Mouse (Mus musculus) left cerebral cortex, adult 18-20 months (tissue): ENCODE measurements around the gene Smyd3. TPM values are rescaled to one million over a fixed set of nuclear protein-coding genes. Genes with fewer than 3 reads are reported as not detected.

ENCODE experiments used
- DNase-seq, 2 experiments: peaks; one replicate each; pipeline ENCODE4 v3.0.0; 2021 to 2022; ENCODE audit warnings: low spot score in 2 of 2, mixed read lengths in 1 of 2
- total RNA-seq, 2 experiments: library from RNA; stranded (reverse); gene quantifications; 2 replicates each; pipeline ENCODE4 v1.2.3; 2021

Smyd3 gene
- total RNA-seq, 2 experiments from 2014 or later: 26.6 to 27.4 TPM

DNA sequence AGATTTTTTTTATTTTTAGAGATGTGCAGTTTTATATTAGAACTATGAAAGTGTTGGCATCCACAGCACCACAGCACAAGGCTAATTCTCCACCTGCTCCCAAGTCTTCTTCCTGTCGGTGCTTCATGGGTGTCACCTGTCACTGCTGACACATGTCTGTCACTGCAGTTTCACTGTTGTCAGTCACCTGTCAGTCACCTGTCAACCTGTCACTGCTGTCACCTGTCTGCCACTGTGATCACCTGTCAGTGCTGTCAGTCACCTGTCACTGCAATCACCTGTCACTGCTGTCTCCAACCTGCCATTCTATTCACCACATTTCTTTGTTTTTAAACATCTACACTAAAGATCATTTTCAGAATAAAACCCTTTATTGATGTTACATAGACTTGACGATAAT, 279.2 kb downstream of the Smyd3 start:
- no peak for DNase-seq

DNA sequence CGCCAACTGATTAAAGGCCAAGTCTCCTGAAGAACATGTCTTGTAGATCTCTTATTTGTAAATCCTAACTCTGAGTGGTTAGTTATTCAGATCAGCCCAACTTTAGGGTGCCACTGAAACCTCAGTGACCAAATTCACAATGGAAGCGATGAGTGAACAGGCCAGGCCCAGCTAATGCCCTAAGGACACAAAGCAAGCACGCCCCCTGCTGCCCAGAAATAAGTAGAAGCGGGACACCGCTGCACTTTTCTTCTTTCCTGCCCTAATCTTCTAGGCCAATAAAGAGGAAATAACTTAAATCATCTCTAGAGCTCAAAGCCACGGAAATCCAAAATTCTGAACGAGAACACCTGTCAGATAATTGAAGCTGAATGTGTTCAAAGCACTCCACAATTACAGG, 279.9 kb downstream of the Smyd3 start:
- no peak for DNase-seq

DNA sequence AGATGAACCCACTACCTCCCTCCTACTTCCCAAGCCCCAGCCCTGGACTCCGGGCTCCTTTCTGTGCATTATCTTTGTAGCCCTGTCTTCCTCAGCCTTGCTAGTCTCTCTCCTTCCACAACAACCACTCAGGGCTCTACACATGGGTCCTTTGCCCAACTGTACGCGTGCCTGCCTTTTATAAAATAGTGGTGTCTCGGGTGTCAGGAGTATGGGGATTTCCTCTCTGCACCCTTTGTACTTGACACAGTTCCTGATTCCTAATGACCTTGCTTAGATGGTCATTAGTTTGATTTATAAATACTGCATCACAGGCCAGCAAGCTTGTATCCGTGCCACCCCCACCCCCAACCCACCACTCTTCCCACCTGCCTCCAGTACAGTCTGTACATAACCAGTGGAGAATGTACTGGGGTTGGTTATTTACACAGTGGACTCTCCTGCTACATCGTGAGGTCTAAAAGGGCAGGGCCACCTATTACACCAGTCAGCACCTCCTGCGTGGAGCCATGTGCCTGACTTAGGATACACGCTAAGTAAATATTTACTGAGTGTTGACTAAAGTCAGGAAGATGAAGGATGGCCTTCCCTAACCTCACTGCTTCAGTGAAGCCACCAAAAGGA, 281.5 kb downstream of the Smyd3 start:
- DNase-seq: no peak

DNA sequence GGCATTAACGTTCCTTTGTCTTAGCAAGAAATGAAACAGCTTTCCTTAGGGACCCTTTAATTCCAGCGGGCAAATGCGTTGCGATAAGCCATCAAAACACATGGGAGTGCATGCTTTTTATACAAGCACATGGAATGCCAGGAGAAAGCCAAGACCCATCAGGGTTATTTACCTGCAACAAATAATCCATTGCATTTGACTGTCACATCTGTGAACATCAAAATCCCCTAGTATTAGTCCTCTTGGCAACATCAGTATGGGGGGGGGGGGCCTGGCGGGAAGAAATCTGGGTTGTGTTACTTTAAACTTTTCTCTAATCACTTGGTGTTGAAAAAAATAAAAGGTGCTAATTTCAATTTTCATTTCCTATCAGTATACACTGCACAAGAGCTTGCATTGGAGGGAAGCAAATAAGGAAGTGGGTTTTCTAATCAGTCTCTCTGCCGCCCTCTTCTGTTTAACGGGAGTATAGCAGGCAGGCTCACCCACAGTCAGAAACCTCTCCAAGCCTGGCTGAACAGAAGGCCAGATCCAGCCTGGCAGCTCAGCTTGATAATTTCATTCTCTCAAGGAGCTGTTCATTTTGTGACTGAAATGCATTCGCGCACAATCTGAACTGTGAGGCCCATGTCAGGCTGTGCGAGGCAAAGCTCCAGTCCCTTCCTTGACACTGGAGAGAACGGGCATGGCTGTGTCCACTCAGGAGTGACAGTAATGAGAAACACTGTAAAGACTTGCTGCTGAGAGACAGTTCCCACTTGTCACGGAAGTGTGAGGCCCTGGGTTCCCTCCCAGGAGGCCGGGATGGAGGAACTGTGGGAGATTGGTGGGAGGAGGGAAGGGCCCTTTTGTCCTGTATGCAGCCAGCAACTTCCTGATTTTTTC, 285.8 kb downstream of the Smyd3 start:
- DNase-seq: peak; percentile 69 to 74

DNA sequence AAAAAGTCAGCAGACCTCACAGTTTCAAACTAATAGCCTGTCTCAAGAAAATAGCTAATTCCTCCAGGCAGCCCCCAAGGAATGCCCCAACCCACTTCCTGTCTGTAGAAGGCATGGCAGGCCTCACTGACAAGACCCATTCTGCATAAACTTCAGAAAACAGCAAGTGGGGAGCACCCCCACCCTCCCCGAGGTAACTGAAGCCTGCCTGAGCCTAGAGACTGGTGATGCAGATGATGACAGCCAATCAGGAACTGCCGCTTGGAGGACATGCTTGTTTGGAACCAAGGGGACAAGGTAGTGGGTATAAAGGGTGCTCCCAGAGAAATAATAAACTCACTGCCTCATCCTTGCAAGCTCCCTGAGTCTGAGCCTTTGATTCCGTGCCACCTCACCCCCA, 288.3 kb downstream of the Smyd3 start:
- no peak for DNase-seq

DNA sequence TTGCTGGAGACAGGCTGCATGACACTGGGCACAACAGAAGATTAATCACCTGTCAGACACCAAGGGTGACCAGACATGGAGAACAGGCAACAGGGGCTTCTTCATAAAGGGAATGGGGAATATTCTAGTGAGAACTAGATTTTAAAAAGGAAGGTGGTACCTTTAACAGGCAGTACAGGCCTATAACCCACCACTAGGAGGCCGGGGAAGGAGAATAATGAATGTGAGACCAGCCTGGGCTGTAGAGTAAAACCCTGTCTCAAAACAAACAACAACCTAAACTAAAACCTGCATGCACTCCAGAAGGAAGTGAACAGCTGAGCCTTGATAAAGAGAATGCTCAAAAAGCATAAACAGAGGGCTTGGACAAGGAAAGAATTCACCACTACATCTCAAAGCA, 297.6 kb downstream of the Smyd3 start:
- DNase-seq: no peak

DNA sequence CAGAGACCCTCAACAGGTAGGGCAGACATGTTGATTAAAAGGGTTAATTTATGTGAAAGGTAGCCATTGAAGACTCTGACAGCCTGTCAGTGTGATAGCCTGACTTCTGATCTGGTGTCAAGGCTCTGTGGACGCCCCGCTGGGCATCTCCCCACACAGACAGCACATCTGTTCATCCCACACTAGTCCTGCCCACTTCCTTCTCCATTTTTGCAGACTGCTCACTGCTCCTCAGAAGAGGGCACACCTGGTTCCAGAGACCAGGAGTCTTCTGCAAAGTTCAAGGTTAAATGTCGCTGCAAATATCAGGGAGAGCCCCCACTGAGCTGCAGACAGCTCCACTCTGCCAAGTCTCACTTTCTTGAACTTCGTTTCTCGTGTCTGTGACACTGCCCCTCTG, 299.8 kb downstream of the Smyd3 start:
- no peak for DNase-seq

DNA sequence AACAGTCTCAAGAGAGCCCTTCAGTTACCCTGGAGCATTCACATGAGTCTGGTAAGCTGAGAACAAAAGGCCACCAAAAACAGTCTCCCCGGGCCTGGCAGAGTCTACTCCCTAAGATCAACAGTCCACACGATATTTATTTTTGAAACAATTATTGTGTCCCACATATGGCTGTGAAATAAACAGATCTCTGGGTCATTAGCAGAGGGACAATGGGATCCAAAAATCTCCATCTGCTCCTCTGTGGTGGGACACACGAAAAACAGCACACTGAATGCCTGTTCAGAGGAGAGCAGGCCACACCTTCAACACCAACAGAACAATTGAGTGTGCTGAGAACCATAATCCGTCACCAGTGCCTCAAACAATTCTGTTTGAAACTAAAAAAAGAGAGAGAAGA, 300.8 kb downstream of the Smyd3 start:
- no peak for DNase-seq

DNA sequence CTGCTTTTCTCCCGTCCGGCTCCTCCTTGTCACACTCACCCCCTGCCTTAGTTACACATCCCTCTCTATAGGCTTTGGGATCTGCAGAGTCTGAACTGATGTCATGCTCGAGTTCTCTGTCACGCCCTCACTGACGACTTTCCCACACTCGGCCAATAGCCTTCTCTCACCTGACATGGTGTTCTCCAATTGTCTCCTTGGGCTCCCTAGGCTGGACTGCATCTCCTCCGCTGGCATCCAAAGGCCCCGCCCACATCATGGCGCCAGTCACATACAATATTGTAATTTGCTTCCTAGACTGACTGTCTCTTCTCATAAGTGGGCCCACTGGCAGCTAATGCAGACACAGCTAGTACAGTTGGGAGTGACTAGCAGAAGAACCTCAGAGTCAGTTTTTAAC, 304.5 kb downstream of the Smyd3 start:
- no peak for DNase-seq

DNA sequence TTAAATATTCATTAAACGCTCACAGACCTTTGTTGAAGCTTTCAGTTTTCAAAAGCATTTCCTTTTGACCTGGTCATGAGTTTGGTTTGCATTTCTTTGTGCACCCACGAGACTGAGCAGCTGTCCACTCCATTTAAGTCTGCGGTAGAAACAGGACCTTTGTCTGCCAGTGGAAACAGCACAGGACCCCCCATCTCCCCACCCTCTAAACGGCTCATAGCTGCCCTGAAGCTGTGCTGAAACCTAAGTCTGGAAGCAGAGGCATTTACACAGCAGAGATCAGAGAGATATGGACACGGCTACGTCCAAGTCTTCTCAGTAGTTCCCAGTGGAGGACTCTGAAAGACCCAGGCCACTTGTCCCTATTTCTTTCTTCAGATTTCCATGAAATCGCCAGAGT, 305.5 kb downstream of the Smyd3 start:
- DNase-seq: no peak

DNA sequence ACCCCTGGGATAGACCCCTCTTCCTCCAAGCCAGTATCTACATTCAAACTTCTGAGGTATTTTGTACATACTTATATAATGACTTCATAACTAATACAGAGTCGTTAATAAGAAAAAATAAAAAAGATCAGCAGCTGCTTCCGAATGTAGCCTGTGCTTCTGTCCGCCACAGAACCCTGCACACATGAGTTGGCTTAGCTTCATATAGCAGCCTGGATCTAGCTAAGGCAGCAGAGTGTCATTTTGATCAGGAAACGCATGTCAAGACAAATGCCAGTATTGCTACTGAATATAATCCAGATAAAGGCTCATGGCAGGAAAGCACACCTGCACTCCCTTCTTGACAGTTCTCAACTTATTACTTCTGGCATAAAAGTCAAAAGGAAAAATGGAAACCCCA, 306.5 kb downstream of the Smyd3 start:
- DNase-seq: no peak

DNA sequence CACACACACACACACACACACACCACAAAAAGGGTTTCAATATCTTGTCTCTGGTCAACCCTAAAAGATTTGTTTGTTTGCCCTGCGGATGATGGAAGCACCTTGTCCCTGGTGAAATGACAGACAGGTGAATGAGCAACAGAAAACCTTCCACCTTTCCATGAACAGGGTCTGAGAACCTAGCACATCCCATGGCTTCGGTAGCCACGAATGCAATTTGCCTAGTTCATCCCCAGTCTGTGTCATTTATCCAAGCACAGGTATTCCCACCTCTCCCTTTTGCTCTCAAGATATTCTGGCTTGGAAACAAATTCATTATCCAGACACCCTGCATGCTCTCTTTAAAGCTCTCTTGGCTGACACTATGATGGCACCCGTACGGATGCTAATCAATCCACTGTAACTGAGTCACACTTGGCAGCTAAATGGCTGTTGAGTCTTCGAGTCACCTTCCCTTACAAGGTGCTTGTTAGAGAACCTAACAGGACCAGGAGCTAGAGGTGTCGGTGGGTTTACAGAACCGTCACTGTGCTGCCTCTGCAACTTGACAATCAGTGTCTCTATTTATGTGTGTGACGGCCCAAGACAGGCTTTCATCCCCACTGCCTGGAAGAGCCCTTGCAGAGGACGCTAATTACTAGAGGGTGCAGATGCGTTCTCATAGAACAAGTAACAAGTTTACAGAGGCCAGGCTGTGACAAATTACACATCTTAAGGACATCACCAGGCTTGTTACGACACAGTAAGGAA, 309.8 kb downstream of the Smyd3 start:
- DNase-seq: no peak

DNA sequence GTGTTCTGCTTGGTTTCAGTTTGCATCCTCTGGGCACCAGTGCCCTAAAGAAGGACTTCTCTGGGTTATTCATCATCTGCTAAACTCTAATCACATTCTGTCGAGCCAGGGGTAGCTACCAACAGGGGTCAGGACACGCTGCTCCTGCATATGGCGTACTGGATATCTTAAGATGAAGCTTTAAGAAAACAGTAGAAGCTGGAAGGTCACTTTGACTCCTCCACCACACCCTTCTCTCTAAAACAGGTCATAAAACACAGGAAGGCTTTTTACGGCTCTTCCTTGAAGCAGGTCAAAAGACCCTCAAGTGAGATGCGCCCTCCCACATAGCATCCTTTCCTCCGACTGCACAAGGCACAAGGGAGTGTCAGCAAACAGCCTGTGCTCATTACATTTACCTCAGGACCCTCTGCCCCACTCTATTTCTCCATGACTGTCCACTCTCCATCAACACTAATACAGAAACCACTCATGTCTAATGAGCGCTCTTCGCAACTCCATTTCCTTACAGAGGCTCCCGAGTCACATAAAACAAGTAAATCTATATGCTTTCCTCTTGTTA, 310.6 kb downstream of the Smyd3 start:
- no peak for DNase-seq

DNA sequence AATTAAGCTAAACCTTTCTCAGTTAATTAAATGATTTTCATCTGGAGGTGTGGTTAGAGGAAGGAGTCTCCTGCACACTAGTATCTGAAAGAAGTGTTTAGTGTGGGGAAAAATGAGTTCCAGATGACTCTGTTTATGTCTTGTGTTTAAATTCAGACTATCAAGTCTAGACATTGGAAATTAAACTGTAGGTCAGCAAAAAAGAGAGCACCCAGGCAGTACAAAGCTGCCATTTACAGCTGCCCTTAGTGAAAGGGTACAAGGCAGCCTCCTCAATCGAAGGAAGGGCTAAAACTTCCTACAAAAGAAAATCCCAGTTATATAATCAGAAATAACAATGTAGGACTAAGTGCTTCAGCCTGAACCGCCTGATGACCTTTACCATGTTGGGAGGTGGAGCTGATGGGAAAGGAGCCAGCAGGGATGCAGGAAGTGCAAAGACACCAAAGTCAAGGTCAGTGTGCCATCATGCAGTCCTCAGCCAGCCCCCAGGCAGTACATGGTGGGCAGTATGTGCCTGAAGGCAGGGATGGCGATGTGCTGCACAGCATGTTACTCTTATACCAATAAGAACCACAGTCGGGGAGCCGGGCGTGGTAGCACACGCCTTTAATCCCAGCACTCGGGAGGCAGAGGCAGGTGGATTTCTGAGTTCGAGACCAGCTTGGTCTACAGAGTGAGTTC, 319.2 kb downstream of the Smyd3 start:
- DNase-seq: no peak

DNA sequence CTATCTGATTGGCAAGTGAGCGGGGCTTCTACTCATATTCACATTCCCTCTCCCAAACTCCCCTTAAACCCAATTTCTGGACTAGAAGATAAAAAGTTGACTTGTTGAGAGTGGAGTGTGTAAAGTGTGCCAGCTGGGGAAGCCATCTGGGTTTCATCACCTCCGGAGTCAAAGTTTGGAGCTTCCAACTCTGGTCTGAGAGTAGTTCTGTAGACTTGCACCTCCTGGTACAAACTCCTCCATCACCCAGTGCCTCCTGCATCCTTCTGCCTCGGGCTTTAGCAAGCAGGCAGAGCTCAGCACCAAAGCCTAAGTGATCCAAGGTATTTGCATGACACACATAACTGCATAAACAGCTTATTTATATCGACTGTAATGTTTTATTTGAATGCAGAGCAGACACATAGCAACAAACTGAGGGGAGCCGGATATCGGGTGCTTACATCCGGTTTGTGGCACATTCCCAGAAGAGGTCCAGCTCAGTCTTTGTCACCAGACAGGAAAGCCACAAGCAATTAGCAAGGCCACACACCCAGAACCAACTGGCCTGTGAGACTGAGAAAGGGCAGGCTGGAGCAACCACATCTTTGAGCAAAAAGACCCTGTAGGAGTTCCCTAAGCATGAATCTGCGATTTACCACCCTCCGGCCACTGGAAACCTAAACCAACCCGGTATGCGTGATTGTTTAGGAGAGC, 319.9 kb downstream of the Smyd3 start:
- no peak for DNase-seq

DNA sequence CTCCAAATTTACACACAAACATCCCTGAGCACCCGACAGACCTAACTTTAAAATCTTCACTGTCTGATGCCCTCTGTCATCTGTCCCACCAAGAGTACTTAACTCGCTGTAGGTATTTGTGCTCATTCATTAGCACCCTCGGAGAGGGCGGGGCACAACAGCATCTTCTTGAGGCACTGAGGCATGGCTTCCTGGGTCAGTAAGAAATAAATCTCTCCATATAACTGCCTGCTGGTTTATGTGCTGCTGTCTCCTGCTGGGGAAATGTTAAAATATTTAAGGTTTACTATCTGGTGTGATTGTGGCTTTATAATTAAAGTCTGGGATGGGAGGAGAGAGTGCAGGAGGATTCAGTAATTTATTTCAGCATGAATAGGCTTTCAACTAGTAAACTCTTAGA, 320.7 kb downstream of the Smyd3 start:
- no peak for DNase-seq

DNA sequence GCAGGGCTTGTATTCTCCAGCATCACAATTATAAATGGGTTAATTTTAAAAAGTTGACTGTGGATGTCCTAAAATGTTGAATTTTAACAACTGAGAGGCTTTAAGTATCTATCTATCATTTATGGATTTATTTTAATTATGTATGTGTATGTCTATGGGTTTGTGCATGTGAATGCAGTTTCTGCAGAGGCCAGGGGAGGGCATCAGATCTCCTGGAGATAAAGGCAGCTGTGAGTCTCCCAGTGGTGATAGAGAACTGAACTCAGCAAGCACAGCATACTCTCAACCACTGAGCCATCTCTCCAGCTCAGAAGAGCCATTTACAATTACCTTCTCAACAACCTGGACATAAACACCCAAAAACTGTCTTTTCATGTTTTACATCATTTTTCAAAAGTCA, 321.4 kb downstream of the Smyd3 start:
- no peak for DNase-seq

DNA sequence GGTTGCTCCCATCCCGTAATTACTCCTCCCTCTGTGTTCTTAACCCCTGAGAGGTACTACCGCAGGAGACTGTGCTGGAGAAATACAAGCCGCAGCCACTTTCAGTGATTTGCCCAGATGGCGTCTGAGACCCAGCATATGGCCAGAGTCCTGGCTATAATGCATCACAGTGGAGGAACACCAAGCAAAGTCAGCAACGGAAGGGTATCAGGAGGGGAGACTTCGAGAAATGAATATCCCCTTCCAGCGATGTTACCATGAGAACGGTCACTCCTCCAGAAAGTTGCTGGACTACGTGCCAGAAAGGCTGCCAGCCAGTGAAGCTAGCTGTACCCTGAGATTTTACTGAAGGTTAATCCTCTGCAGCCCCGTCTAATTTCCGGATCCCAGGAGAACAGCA, 325.1 kb downstream of the Smyd3 start:
- DNase-seq: no peak

DNA sequence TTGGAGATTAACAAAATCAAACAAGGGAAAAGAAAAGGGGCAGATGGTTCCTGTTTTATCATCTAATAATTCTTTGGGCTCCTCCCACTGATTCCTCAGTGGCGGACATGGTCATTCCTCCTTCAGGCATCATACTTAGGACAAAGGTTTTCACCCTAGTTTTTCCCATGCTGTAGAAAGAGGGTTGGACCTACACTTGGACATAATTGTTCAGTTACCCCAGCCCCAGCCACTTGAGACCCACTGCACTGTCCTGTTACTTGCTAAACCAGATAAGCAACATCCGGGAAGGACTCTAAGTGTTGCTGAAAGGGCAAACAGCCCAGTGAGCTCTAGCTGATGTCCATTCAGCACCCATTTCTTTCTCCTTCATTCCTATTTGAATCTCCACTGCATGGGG, 327.0 kb downstream of the Smyd3 start:
- no peak for DNase-seq

DNA sequence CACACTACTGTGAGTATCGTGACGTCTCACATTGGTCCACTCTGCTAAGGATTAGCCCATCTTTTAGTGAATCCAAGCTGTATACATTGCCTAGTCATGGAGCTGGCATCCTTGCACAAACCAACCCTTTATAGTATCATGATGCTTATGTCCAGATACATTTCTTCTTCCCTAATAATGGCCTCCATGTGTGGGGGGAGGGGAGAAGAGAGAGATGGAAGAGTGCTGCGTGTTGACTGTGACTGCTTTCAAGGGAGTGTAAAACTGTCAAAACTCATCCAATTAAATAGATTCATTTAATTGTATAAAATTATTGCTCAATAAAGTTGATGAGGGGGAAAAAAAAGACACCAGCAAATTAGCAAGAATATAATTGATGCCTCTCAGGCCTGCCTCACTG, 330.7 kb downstream of the Smyd3 start:
- no peak for DNase-seq

DNA sequence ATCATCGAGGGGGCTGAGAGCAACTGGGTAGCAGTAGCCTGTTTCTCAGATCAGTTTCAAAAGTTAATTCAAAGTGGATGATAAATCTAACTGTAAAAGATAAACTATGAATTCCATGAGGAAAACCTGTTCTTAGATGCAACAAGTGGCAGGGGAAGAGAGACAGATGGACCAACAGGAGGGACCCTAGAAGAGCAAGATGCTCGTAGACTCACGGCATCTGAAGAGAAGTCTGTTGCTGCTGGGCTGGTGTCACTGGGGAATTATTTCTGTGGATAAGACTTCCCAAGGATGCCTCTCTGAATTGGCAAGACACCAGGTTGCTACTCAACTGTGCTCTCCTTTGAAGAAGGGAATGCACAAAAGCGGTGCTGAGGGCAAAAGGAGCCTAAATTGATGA, 333.2 kb downstream of the Smyd3 start:
- DNase-seq: peak in 1 of 2 experiments; percentile 6
